Mouse (Mus musculus) heart, embryonic 13.5 days (tissue): Measurements from ENCODE around the gene Etnk2. TPM values are rescaled to one million over a fixed set of nuclear protein-coding genes. Genes with fewer than 3 reads are reported as not detected.
A peak's percentile ranks its signal among the peaks of the same experiment; 100 is the strongest.

ENCODE experiments used
- ATAC-seq: fragments of 200-750 bp; cut with Nextera tagmentation; 2 replicates; pipeline ENCODE4 v1.8.0; 2017; ENCODE audit warnings: moderate TSS enrichment; ENCODE audit not compliant: insufficient number of reproducible peaks, low FRiP score, low TSS enrichment; ENCODE audit errors: extremely low read depth
- H3K27ac ChIP-seq: fragments of 300-500 bp; sonication (generic); replicated peaks from 2 replicates; pipeline ENCODE4 v1.5.1; 2015; ENCODE audit warnings: moderate library complexity, mild to moderate bottlenecking, inconsistent platforms
- H3K27me3 ChIP-seq: fragments of 300-500 bp; sonication (generic); replicated peaks from 2 replicates; pipeline ENCODE4 v1.6.1; 2015; ENCODE audit warnings: mild to moderate bottlenecking, inconsistent platforms
- H3K36me3 ChIP-seq: fragments of 300-500 bp; sonication (generic); 2 replicates; pipeline ENCODE4 v1.6.1; 2015; ENCODE audit warnings: mild to moderate bottlenecking, inconsistent platforms
- H3K4me1 ChIP-seq: fragments of 300-500 bp; sonication (generic); 2 replicates; pipeline ENCODE4 v1.6.1; 2015; ENCODE audit warnings: inconsistent platforms
- H3K4me2 ChIP-seq: fragments of 300-500 bp; sonication (generic); 2 replicates; pipeline ENCODE4 v1.6.1; 2015; ENCODE audit warnings: inconsistent platforms, mild to moderate bottlenecking, moderate library complexity
- H3K4me3 ChIP-seq: fragments of 300-500 bp; sonication (generic); 2 replicates; pipeline ENCODE4 v1.5.1; 2015; ENCODE audit warnings: moderate library complexity, mild to moderate bottlenecking, inconsistent platforms
- H3K9ac ChIP-seq: fragments of 300-500 bp; sonication (generic); 2 replicates; pipeline ENCODE4 v1.6.1; 2015; ENCODE audit warnings: inconsistent platforms, mild to moderate bottlenecking, moderate library complexity
- H3K9me3 ChIP-seq: fragments of 300-500 bp; sonication (generic); 2 replicates; pipeline ENCODE4 v1.6.1; 2016; ENCODE audit warnings: inconsistent platforms
- WGBS: fragments of 180-500 bp; shearing (Covaris S2); methylation state at CpG from one replicate; pipeline ENCODE4 v1.1.7; 2015; ENCODE audit warnings: mixed read lengths; 5-methylcytosine and 5-hydroxymethylcytosine counted together
- polyA plus RNA-seq: library from polyadenylated mRNA; unstranded; fragments of >200 nt; fragmentation: Nextera tagmentation; extraction: Ambion mirVana; gene quantifications from 2 replicates; pipeline ENCODE4 v1.2.1, GENCODE M21; 2015

Gene Etnk2
- polyA plus RNA-seq, 1 experiment from 2014 or later, result 1.5 TPM

DNA sequence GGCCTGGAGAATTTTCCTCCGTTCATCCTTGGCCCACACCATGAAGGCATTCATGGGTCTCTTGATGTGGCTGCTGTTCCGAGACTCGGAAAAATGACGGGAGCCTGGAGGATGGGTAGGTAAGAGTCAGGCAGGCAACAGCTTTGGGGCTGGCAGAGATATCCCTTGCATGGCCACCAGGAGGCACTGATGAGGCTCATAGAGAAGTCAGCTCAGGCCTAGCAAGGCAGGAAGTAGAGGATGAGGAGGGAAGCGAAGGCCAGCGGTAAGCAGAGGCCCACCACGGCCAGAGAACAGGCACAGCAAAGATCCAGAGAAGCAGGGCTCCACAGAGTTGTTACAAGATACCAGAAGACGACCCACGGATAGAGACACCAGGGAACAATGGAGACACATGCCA lies 22.1 kb downstream of the Etnk2 start:
- ATAC-seq, result no peak
- H3K4me2 ChIP-seq, result peak overlapping the region; percentile 46

DNA sequence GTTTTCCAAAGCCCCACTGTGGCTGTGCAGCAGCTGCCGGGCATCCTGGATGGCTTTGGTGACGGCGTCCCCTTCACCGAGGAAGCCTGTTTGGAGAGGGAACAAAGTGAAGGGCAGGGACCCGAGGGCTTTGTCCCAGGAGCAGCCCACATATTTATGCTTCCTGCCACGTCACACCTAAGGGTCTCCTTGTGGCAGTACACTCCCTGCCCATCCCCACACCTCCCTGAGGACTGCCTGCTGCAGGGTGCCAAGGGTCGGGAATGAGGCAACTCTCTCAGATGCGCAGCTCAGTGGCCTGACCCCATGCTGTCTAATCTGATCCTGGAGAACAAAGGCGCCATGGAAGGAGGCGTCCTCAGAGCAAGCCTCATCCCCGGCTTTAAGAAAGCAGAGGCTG lies 22.8 kb downstream of the Etnk2 start:
- no peaks in the 10 kb centered on the region for H3K27me3 ChIP-seq
- WGBS, result 62% methylated on average over 11 of the region's 11 CpGs
- peaks cover 10% of the 10 kb centered on the region for H3K4me1 ChIP-seq
- H3K36me3 ChIP-seq, result peaks cover 52% of the 10 kb centered on the region
- H3K4me2 ChIP-seq, result 0 out of 2 replicates have a peak overlapping the region, but pooled peaks have one; percentile 46
- no peak for ATAC-seq
- H3K27ac ChIP-seq, result no peak overlapping the region
- no peaks in the 10 kb centered on the region for H3K9me3 ChIP-seq
- no peak overlapping the region; the same call in 1 of the 2 replicates for H3K9ac ChIP-seq
- no peak overlapping the region for H3K4me3 ChIP-seq

More for the DNA sequence above, 22.1 kb downstream of the Etnk2 start:
- Histone ChIP-seq H3K36me3 (peaks cover 45% of the 10 kb centered on the region), H3K27ac (no peak overlapping the region), H3K27me3 (no peaks in the 10 kb centered on the region), H3K9me3 (no peaks in the 10 kb centered on the region), H3K4me1 (peaks cover 11% of the 10 kb centered on the region), H3K4me3 (no peak overlapping the region), H3K9ac (peak overlapping the region; percentile 58)
- WGBS, result 35% methylated on average over 9 of the region's 9 CpGs

DNA sequence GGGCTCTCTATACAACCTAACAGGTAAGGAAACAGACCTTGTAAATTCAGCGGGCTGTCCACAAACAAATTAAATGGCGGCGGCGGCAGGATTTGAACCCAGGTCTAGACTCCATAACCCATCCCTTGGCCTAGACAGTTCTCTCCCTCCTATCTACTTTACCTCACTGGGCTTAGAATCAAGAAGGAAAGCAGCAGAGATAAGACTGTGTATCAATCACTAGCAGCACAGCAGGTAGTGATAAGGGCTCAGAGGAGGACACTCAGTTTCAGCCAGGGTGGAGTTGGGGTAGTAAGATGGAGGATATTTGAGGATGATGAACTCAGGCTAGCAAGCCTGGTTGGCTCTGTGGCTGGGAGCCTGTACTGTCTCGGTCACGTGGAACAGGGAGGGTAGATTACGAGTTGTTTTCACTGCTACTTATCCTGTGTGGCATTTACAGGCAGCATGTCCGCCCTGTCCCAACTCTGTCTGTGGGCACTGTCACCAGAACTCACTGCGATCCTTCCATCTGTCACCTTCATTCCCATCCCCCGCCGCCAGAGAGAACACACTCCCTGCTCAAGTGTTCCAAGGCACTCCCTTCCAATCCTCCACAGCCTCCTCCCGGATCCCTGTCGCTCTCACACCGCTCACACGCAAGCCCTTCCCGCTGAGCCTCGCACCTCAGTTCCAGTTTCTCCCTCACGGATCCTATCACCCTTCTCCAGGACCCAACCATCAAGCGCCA lies 24.3 kb downstream of the Etnk2 start:
- H3K9me3 ChIP-seq, result no peaks in the 10 kb centered on the region
- H3K27ac ChIP-seq, result no peak overlapping the region
- peak overlapping the region; percentile 22 for H3K4me2 ChIP-seq
- WGBS, result 43% methylated on average over 19 of the region's 19 CpGs
- H3K36me3 ChIP-seq, result peaks cover 67% of the 10 kb centered on the region
- H3K4me3 ChIP-seq, result no peak overlapping the region
- peaks cover 6% of the 10 kb centered on the region for H3K4me1 ChIP-seq
- ATAC-seq, result no peak
- no peaks in the 10 kb centered on the region for H3K27me3 ChIP-seq
- H3K9ac ChIP-seq, result peak overlapping the region; percentile 14; the same call in 1 of the 2 replicates

DNA sequence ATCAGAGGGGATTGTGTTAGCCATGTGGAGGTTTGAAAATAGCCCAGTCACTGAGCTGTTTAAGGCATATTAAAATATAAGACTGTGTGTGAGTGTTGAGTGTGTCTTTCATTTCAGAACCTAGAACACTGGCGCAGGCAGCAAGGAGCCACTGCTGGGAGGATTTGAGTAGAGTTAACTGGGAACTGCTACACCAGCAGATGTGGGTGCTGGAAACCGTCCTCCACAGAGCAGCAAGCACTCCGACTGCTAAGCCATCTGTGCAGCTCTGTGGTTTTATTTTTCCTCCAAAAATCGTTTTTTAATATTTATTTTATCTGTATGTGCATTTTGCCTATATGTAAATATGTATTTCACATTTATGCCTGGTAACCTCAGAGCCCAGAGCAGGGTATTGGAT lies 31.3 kb downstream of the Etnk2 start:
- H3K27ac ChIP-seq, result no peak overlapping the region
- H3K4me1 ChIP-seq, result peaks cover 20% of the 10 kb centered on the region
- H3K9me3 ChIP-seq, result no peaks in the 10 kb centered on the region
- H3K4me3 ChIP-seq, result no peak overlapping the region
- ATAC-seq, result no peak
- WGBS, result 65% methylated on average over 4 of the region's 4 CpGs
- peaks cover 30% of the 10 kb centered on the region for H3K36me3 ChIP-seq
- no peak overlapping the region for H3K9ac ChIP-seq
- no peak overlapping the region for H3K4me2 ChIP-seq
- no peaks in the 10 kb centered on the region for H3K27me3 ChIP-seq

- no peaks in the 10 kb centered on the region for H3K9me3 ChIP-seq
- no peaks in the 10 kb centered on the region for H3K27me3 ChIP-seq
- peaks cover 29% of the 10 kb centered on the region for H3K4me1 ChIP-seq
- 79% methylated on average over 5 of the region's 5 CpGs for whole genome bisulfite sequencing
- H3K9ac ChIP-seq, result no peak overlapping the region
- no peak overlapping the region for H3K4me2 ChIP-seq
- H3K36me3 ChIP-seq, result peaks cover 13% of the 10 kb centered on the region
- H3K4me3 ChIP-seq, result no peak overlapping the region
- no peak for ATAC-seq
- 0 out of 2 replicates have a peak overlapping the region, but pooled peaks have one; percentile 86 for H3K27ac ChIP-seq
Observed at GRCm38 (mm10) chr1:133396693-133397092, 33.3 kb downstream of the Etnk2 start.

DNA sequence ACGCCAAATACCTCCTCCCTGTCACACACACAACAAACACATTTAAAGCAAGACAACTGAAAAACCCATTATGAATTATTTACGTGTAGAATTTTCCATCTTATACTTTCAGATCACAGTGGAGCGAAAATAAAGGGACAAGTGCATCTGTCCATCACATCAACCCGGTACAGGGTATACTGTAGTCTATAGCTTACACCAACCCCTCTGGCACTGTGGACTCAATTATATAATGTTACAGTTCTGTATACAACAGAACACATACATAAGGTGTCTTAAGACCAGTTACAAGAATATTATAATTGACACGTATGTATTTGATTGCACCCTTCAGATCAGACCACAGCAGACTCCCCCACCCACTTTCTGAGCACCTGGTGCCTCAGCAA lies 33.7 kb downstream of the Etnk2 start:
- no peak for ATAC-seq
- peak overlapping the region; percentile 86 for H3K27ac ChIP-seq
- H3K9me3 ChIP-seq, result no peaks in the 10 kb centered on the region
- peaks cover 29% of the 10 kb centered on the region for H3K4me1 ChIP-seq
- no peaks in the 10 kb centered on the region for H3K27me3 ChIP-seq
- peak overlapping the region; percentile 21; the same call in 1 of the 2 replicates for H3K9ac ChIP-seq
- H3K4me3 ChIP-seq, result no peak overlapping the region
- H3K4me2 ChIP-seq, result peak overlapping the region; percentile 24; the same call in 1 of the 2 replicates
- peaks cover 9% of the 10 kb centered on the region for H3K36me3 ChIP-seq
- 68% methylated on average over 5 of the region's 5 CpGs for WGBS

GRCm38 (mm10) chr1:133397483-133398237 lies 34.3 kb downstream of the Etnk2 start:
- no peak overlapping the region for H3K4me3 ChIP-seq
- WGBS, result 25% methylated on average over 17 of the region's 17 CpGs
- H3K4me2 ChIP-seq, result peak overlapping the region; percentile 24; the same call in 1 of the 2 replicates
- peaks cover 4% of the 10 kb centered on the region for H3K36me3 ChIP-seq
- peak overlapping the region; percentile 86 for H3K27ac ChIP-seq
- H3K27me3 ChIP-seq, result no peaks in the 10 kb centered on the region
- no peak; the same call in 1 of the 2 replicates for ATAC-seq
- no peaks in the 10 kb centered on the region for H3K9me3 ChIP-seq
- H3K4me1 ChIP-seq, result peaks cover 29% of the 10 kb centered on the region
- peak overlapping the region; percentile 21; the same call in 1 of the 2 replicates for H3K9ac ChIP-seq

- no peak for ATAC-seq
- H3K27ac ChIP-seq, result 0 out of 2 replicates have a peak overlapping the region, but pooled peaks have one; percentile 20
Observed at GRCm38 (mm10) chr1:133400014-133400725, 36.8 kb downstream of the Etnk2 start.

DNA sequence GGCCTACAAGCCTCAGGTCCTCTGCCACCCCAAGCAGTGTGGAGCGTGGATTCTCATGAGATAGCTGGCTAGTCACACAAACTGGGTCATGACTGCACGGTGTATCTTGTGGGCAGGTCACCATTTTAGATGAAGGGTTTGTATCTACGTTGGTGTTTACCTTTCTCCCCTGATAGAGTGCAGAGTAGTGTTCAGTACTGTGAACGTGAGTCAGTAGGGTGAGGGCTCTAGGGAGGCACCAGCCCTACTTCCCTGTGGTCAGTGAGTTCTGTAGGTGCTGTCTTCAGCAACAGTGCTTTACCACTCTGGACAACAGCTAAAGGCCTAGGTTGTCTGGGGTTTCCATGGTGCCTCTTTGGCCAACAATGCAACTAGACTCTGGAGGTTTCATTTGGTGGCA lies 40.6 kb downstream of the Etnk2 start:
- 65% methylated on average over 4 of the region's 4 CpGs for WGBS
- no peak overlapping the region for H3K4me2 ChIP-seq
- no peaks in the 10 kb centered on the region for H3K27me3 ChIP-seq
- H3K4me1 ChIP-seq, result peaks cover 17% of the 10 kb centered on the region
- 0 out of 2 replicates have a peak, but pooled peaks cover 3% of the 10 kb centered on the region for H3K36me3 ChIP-seq
- no peak for ATAC-seq
- H3K9ac ChIP-seq, result no peak overlapping the region
- no peak overlapping the region for H3K4me3 ChIP-seq
- no peak overlapping the region for H3K27ac ChIP-seq
- H3K9me3 ChIP-seq, result no peaks in the 10 kb centered on the region

More at GRCm38 (mm10) chr1:133400014-133400725, 36.8 kb downstream of the Etnk2 start:
- Histone ChIP-seq H3K9me3 (no peaks in the 10 kb centered on the region), H3K4me1 (peaks cover 29% of the 10 kb centered on the region), H3K9ac (peak overlapping the region; percentile 11; the same call in 1 of the 2 replicates), H3K4me2 (no peak overlapping the region), H3K36me3 (no peaks in the 10 kb centered on the region), H3K4me3 (no peak overlapping the region), H3K27me3 (no peaks in the 10 kb centered on the region)
- WGBS, result 65% methylated on average over 13 of the region's 13 CpGs

DNA sequence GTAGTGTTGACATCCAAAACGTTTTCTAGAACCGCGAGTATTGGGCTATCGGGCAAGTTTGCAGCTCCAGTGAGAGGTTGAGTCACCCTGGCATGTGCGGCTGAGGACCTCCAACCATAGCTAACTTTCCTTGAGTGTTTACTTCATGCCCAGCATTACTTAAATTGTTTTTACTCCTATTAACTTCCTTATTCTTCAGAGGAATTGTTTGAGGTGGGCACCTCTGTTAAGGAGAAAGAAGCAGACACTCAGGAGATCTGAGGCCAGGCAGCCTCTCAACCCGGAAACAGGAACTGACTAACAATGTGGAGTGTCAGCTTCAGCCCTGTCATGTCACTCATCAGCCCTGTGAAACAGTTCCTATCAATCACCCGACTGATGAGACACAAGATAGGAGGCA lies 43.2 kb downstream of the Etnk2 start:
- Histone ChIP-seq H3K4me3 (no peak overlapping the region), H3K9ac (no peak overlapping the region), H3K27me3 (no peaks in the 10 kb centered on the region), H3K4me1 (peaks cover 9% of the 10 kb centered on the region), H3K9me3 (no peaks in the 10 kb centered on the region), H3K4me2 (no peak overlapping the region), H3K27ac (no peak overlapping the region), H3K36me3 (0 out of 2 replicates have a peak, but pooled peaks cover 3% of the 10 kb centered on the region)
- 59% methylated on average over 7 of the region's 7 CpGs for WGBS
- ATAC-seq, result no peak

GRCm38 (mm10) chr1:133407436-133407835 lies 44.1 kb downstream of the Etnk2 start:
- no peak for ATAC-seq
- WGBS, result 61% methylated on average over 6 of the region's 6 CpGs
- Histone ChIP-seq H3K9me3 (no peaks in the 10 kb centered on the region), H3K9ac (no peak overlapping the region), H3K36me3 (0 out of 2 replicates have a peak, but pooled peaks cover 3% of the 10 kb centered on the region), H3K4me1 (peaks cover 9% of the 10 kb centered on the region), H3K27ac (no peak overlapping the region), H3K27me3 (no peaks in the 10 kb centered on the region), H3K4me2 (no peak overlapping the region), H3K4me3 (no peak overlapping the region)
